Mouse (Mus musculus): ENCODE data around the gene Kctd8. TPM values are rescaled to one million over a fixed set of nuclear protein-coding genes. Genes with fewer than 3 reads are reported as not detected.

The Kctd8 gene
- polyA plus RNA-seq, 1 experiment from 2014 or later: 0.48 TPM

GRCm38 (mm10) chr5:69088912-69089311 lies 252.6 kb downstream of the Kctd8 start:
- H3K4me3 ChIP-seq: no peak overlapping the region
- no peak for DNase-seq (ENCODE audit: low spot score)
- H3K27ac ChIP-seq: no peak overlapping the region
- no peaks in the 10 kb centered on the region for H3K36me3 ChIP-seq
- H3K9me3 ChIP-seq: no peaks in the 10 kb centered on the region
- no peaks in the 10 kb centered on the region for H3K4me1 ChIP-seq
- no peaks in the 10 kb centered on the region for H3K27me3 ChIP-seq (ENCODE audit: insufficient read depth, poor library complexity, severe bottlenecking)

Small RNAs within 50 kb of the gene (microRNA-seq; reads per million reads assigned to microRNA genes)
- gene Gm24368: not detected

Other genes with a start within 250 kb of the Kctd8 start
- gene Yipf7, start 201.0 kb upstream of the Kctd8 start, polyA plus RNA-seq (2016; fragmentation: Nextera tagmentation; extraction: Ambion mirVana): 0.31 and 1.1 TPM in 2 replicates
- gene Guf1, start 215.2 kb upstream of the Kctd8 start, polyA plus RNA-seq (2016; fragmentation: Nextera tagmentation; extraction: Ambion mirVana): 27.3 and 34.6 TPM in 2 replicates

Measured in heart, embryonic 10.5 days (tissue).